Mouse (Mus musculus) heart, postnatal 0 days (tissue): ENCODE results near the gene Fads2. TPM values are rescaled to one million over a fixed set of nuclear protein-coding genes. Genes with fewer than 3 reads are reported as not detected.
A peak's percentile ranks its signal among the peaks of the same experiment; 100 is the strongest.

Experiments used
- ATAC-seq: fragments of 200-750 bp; cut with Nextera tagmentation; 2 replicates; pipeline ENCODE4 v1.8.0; 2017; ENCODE audit warnings: low read depth, moderate number of reproducible peaks, moderate library complexity; ENCODE audit not compliant: insufficient read depth
- DNase-seq: peaks from one replicate; pipeline ENCODE4 v3.0.0-alpha.2; 2016; ENCODE audit warnings: low spot score
- H3K27ac ChIP-seq: fragments of 300-500 bp; sonication (generic); 2 replicates; pipeline ENCODE4 v1.5.1; 2014; ENCODE audit warnings: low read depth, mild to moderate bottlenecking
- H3K27me3 ChIP-seq: fragments of 300-500 bp; sonication (generic); 2 replicates; pipeline ENCODE4 v1.6.1; 2014; ENCODE audit warnings: low read length, mixed read lengths; ENCODE audit not compliant: control insufficient read depth, insufficient read depth
- H3K36me3 ChIP-seq: fragments of 300-500 bp; sonication (generic); replicated peaks from 2 replicates; pipeline ENCODE4 v1.6.1; 2014; ENCODE audit warnings: low read length, mixed read lengths; ENCODE audit not compliant: control insufficient read depth, insufficient read depth
- H3K4me1 ChIP-seq: fragments of 300-500 bp; sonication (generic); 2 replicates; pipeline ENCODE4 v1.6.1; 2014; ENCODE audit warnings: antibody characterized with exemption; ENCODE audit not compliant: control insufficient read depth, insufficient read depth
- H3K4me2 ChIP-seq: fragments of 300-500 bp; sonication (generic); 2 replicates; pipeline ENCODE4 v1.6.1; 2014; ENCODE audit warnings: low read depth, mild to moderate bottlenecking, low read length, moderate library complexity
- H3K4me3 ChIP-seq: fragments of 300-500 bp; sonication (generic); 2 replicates; pipeline ENCODE4 v1.5.1; 2014; ENCODE audit warnings: low read depth, low read length
- H3K9ac ChIP-seq: fragments of 300-500 bp; sonication (generic); replicated peaks from 2 replicates; pipeline ENCODE4 v1.6.1; 2014; ENCODE audit warnings: low read depth, low read length, mixed read lengths
- H3K9me3 ChIP-seq: fragments of 300-500 bp; sonication (generic); replicated peaks from 2 replicates; pipeline ENCODE4 v1.6.1; 2016; ENCODE audit warnings: low read length; ENCODE audit not compliant: control insufficient read depth
- CTCF ChIP-seq: IDR thresholded peaks from 2 replicates; pipeline ENCODE4 v1.5.1; 2016; ENCODE audit warnings: antibody characterized with exemption, control low read depth, low read depth
- EP300 ChIP-seq: IDR thresholded peaks from 2 replicates; pipeline ENCODE4 v1.6.1; 2016; ENCODE audit warnings: antibody characterized with exemption, low read depth
- WGBS: fragments of 180-500 bp; shearing (Covaris S2); extraction: QIAGEN DNeasy Blood & Tissue Kit; methylation state at CpG from one replicate; pipeline ENCODE4 v1.1.7; 2014; 5-methylcytosine and 5-hydroxymethylcytosine counted together
- polyA plus RNA-seq: library from polyadenylated mRNA; unstranded; fragments of >200 nt; fragmentation: Nextera tagmentation; extraction: Ambion mirVana; gene quantifications from 2 replicates; pipeline ENCODE4 v1.2.1, GENCODE M21; 2015
- total RNA-seq: library from RNA; depleted of rRNA; stranded (reverse); fragments of >200 nt; gene quantifications from 2 replicates; pipeline ENCODE4 v1.2.3, GENCODE M21; 2014; ENCODE audit warnings: low replicate concordance

Gene Fads2
- total and polyA plus RNA-seq, 2 experiments from 2014 or later = 11.4 to 15.9 TPM

GRCm38 (mm10) chr19:10017637-10018526 lies 83.7 kb downstream of the Fads2 start:
- no peaks in the 10 kb centered on the region for H3K9me3 ChIP-seq
- WGBS = 7% methylated on average over 44 of the region's 44 CpGs

GRCm38 (mm10) chr19:10016151-10016550 lies 85.4 kb downstream of the Fads2 start:
- H3K4me1 ChIP-seq = peaks cover 18% of the 10 kb centered on the region; the same call in 1 of the 2 replicates
- H3K9ac ChIP-seq = no peak overlapping the region

More at GRCm38 (mm10) chr19:10017637-10018526, 83.7 kb downstream of the Fads2 start:
- ATAC-seq (peak; percentile 95), DNase-seq (peak; percentile 91)
- Histone ChIP-seq H3K27ac (peak overlapping the region; percentile 57), H3K4me3 (peak overlapping the region; percentile 57), H3K4me2 (peak overlapping the region; percentile 88), H3K9ac (peak overlapping the region; percentile 62), H3K27me3 (no peaks in the 10 kb centered on the region), H3K4me1 (peaks cover 21% of the 10 kb centered on the region; the same call in 1 of the 2 replicates), H3K36me3 (no peaks in the 10 kb centered on the region)
- TF ChIP-seq EP300 (no peak), CTCF (no peak)

GRCm38 (mm10) chr19:10015442-10015841 lies 86.1 kb downstream of the Fads2 start:
- H3K27me3 ChIP-seq = no peaks in the 10 kb centered on the region
- H3K4me3 ChIP-seq = no peak overlapping the region
- WGBS = 58% methylated on average over 4 of the region's 4 CpGs
- TF ChIP-seq EP300 (no peak), CTCF (no peak)
- no peaks in the 10 kb centered on the region for H3K9me3 ChIP-seq
- peaks cover 18% of the 10 kb centered on the region; the same call in 1 of the 2 replicates for H3K4me1 ChIP-seq
- ATAC-seq = no peak
- no peak overlapping the region for H3K4me2 ChIP-seq
- H3K9ac ChIP-seq = no peak overlapping the region
- no peaks in the 10 kb centered on the region for H3K36me3 ChIP-seq
- DNase-seq = no peak
- no peak overlapping the region for H3K27ac ChIP-seq

More at GRCm38 (mm10) chr19:10016151-10016550, 85.4 kb downstream of the Fads2 start:
- DNase-seq (no peak), ATAC-seq (no peak)
- H3K36me3 ChIP-seq = no peaks in the 10 kb centered on the region
- no peaks in the 10 kb centered on the region for H3K27me3 ChIP-seq
- no peak overlapping the region for H3K4me3 ChIP-seq
- H3K9me3 ChIP-seq = no peaks in the 10 kb centered on the region
- WGBS = 77% methylated on average over 4 of the region's 4 CpGs
- TF ChIP-seq CTCF (no peak), EP300 (no peak)
- H3K27ac ChIP-seq = no peak overlapping the region
- no peak overlapping the region for H3K4me2 ChIP-seq

DNA sequence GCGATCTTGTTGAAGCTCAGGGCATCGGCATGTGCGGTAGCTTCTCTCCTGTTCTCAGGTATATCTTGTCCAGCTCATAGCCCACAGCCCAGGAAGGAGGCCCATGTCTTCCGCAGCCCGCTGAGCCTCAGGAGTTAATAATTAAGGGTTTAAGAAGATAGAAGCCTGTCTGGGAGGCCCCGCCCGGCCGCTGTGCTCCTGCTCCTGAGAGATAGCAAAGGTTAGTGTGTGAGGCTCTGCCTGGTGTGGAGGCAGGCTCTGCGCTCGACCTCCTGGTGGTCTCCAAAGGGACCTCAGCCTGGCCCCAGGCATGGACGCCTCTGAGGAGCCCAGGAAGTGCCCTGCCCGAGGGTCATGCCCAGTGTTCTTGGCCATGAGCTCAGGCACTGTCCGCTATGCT lies 86.7 kb downstream of the Fads2 start:
- 69% methylated on average over 13 of the region's 13 CpGs for WGBS
- Histone ChIP-seq H3K4me2 (no peak overlapping the region), H3K9me3 (no peaks in the 10 kb centered on the region), H3K9ac (no peak overlapping the region), H3K4me3 (no peak overlapping the region), H3K4me1 (peaks cover 18% of the 10 kb centered on the region; the same call in 1 of the 2 replicates), H3K36me3 (no peaks in the 10 kb centered on the region), H3K27ac (no peak overlapping the region), H3K27me3 (no peaks in the 10 kb centered on the region)
- TF ChIP-seq EP300 (no peak), CTCF (no peak)
- no peak for ATAC-seq
- DNase-seq = no peak

GRCm38 (mm10) chr19:10013913-10014312 lies 87.6 kb downstream of the Fads2 start:
- Histone ChIP-seq H3K36me3 (no peaks in the 10 kb centered on the region), H3K27ac (peak overlapping the region; percentile 67), H3K9ac (no peak overlapping the region), H3K9me3 (no peaks in the 10 kb centered on the region), H3K4me2 (no peak overlapping the region), H3K4me3 (no peak overlapping the region), H3K27me3 (no peaks in the 10 kb centered on the region), H3K4me1 (peaks cover 18% of the 10 kb centered on the region; the same call in 1 of the 2 replicates)
- no peak for TF ChIP-seq EP300
- TF ChIP-seq CTCF = no peak
- DNase-seq (peak; percentile 79), ATAC-seq (peak; percentile 32)
- 24% methylated on average over 5 of the region's 5 CpGs for WGBS
